In genomic region chr15:101160591-101160990, GRCm38 (mm10) we compare ENCODE assay signal across 10 mouse cellular contexts. TPM values are rescaled to one million over a fixed set of nuclear protein-coding genes. Genes with fewer than 3 reads are reported as not detected.
A peak's percentile ranks its signal among the peaks of the same experiment; 100 is the strongest.
DNase-seq lines count a peak whose midpoint lies in the region; ATAC-seq and TF ChIP-seq lines count a peak whose summit lies in the region.
"Had no signal": no experiment of that assay in that cellular context is flagged by ENCODE, and none has a peak within 500 bp of the region (broad histone marks: within the 10 kb centered on the region; RNA-seq: fewer than 3 reads in every experiment).

No protein-coding gene starts in this region.

- no peaks in the 10 kb centered on the region for H3K27me3 ChIP-seq in MEL (ENCODE audit: control insufficient read depth in 1 of 2, insufficient read depth in 2 of 2, low read length in 2 of 2)
- peaks cover 31% of the 10 kb centered on the region; the same call in 1 of the 2 replicates for H3K27me3 ChIP-seq in embryonic facial prominence, embryonic 10.5 days (replicated peaks; ENCODE audit: low read depth, poor library complexity, severe bottlenecking)
- peaks cover under 1% of the 10 kb centered on the region; the same call in 1 of the 2 replicates for H3K27me3 ChIP-seq in hindbrain, embryonic 13.5 days
- no peaks in the 10 kb centered on the region for H3K27me3 ChIP-seq in midbrain, embryonic 14.5 days (ENCODE audit: control insufficient read depth, insufficient read depth, low read length)

- peaks cover 0 to 28% of the 10 kb centered on the region in 2 experiments; a peak in 2 of 4 replicates for H3K36me3 ChIP-seq in MEL (ENCODE audit: control insufficient read depth in 1 of 2, insufficient read depth in 2 of 2, low read length in 2 of 2)
- no peaks in the 10 kb centered on the region for H3K36me3 ChIP-seq in embryonic facial prominence, embryonic 10.5 days (replicated peaks)
- H3K36me3 ChIP-seq in hindbrain, embryonic 13.5 days = no peaks in the 10 kb centered on the region
- no peaks in the 10 kb centered on the region for H3K36me3 ChIP-seq in midbrain, embryonic 14.5 days (ENCODE audit: control insufficient read depth, insufficient read depth, low read length)

- TF ChIP-seq EP300 in MEL (IDR thresholded peaks at IDR 0.05; ENCODE audit: low read depth in 1 of 2, low read length in 2 of 2) = no peak

- no peaks in the 10 kb centered on the region for H3K9me3 ChIP-seq in MEL (replicated peaks; ENCODE audit: insufficient read depth, low read length)
- H3K9me3 ChIP-seq in embryonic facial prominence, embryonic 10.5 days = peaks cover 8% of the 10 kb centered on the region
- H3K9me3 ChIP-seq in hindbrain, embryonic 13.5 days = peaks cover 9% of the 10 kb centered on the region; the same call in 1 of the 2 replicates
- no peaks in the 10 kb centered on the region for H3K9me3 ChIP-seq in midbrain, embryonic 14.5 days (ENCODE audit: control insufficient read depth, low read length)

- peak; percentile 46 for DNase-seq in MEL (ENCODE audit: low read depth, low spot score)
- peak; percentile 54 for DNase-seq in embryonic facial prominence, embryonic 10.5 days (ENCODE audit: low spot score)
- peak; percentile 88 for DNase-seq in midbrain, embryonic 14.5 days
- DNase-seq in adrenal gland, adult 8-10 months = no peak
- DNase-seq in thymus, postnatal 10 days (ENCODE audit: low spot score in 2 of 2) = no peak
- DNase-seq in natural killer cell, adult 2 months (ENCODE audit: low spot score in 2 of 2) = no peak

- no peak overlapping the region for H3K4me3 ChIP-seq in MEL (ENCODE audit: control insufficient read depth in 1 of 2, insufficient read depth in 1 of 2, low read depth in 2 of 2, low read length in 2 of 2)
- H3K4me3 ChIP-seq in embryonic facial prominence, embryonic 10.5 days = peak overlapping the region; percentile 32
- no peak overlapping the region for H3K4me3 ChIP-seq in hindbrain, embryonic 13.5 days
- no peak overlapping the region for H3K4me3 ChIP-seq in midbrain, embryonic 14.5 days (replicated peaks; ENCODE audit: low read depth, low read length)

- H3K27ac ChIP-seq in MEL (ENCODE audit: control insufficient read depth, low read depth, low read length) = 0 out of 2 replicates have a peak overlapping the region, but pooled peaks have one; percentile 5
- H3K27ac ChIP-seq in embryonic facial prominence, embryonic 10.5 days (replicated peaks) = peak overlapping the region; percentile 65
- peak overlapping the region; percentile 66 for H3K27ac ChIP-seq in hindbrain, embryonic 13.5 days
- H3K27ac ChIP-seq in midbrain, embryonic 14.5 days (replicated peaks; ENCODE audit: low read depth, low read length) = peak overlapping the region; percentile 81

- H3K4me1 ChIP-seq in MEL (ENCODE audit: control insufficient read depth in 1 of 2, insufficient read depth in 2 of 2, low read length in 2 of 2) = peaks cover 26 to 27% of the 10 kb centered on the region in 2 experiments
- H3K4me1 ChIP-seq in embryonic facial prominence, embryonic 10.5 days = peaks cover 40% of the 10 kb centered on the region
- peaks cover 45% of the 10 kb centered on the region for H3K4me1 ChIP-seq in hindbrain, embryonic 13.5 days (replicated peaks)
- H3K4me1 ChIP-seq in midbrain, embryonic 14.5 days (ENCODE audit: control insufficient read depth, insufficient read depth, low read length) = peaks cover 41% of the 10 kb centered on the region

- TF ChIP-seq CTCF in MEL (IDR thresholded peaks at IDR 0.05 in 2 of 3, conservative IDR thresholded peaks at IDR 0.05 in 1 of 3; ENCODE audit: control insufficient read depth in 1 of 3, insufficient read depth in 1 of 3, low read depth in 2 of 3, low read length in 3 of 3, poor library complexity in 1 of 3, severe bottlenecking in 1 of 3) = no peak

- 0 out of 2 replicates have a peak overlapping the region, but pooled peaks have one; percentile 17 for H3K4me2 ChIP-seq in hindbrain, embryonic 13.5 days
- peak overlapping the region; percentile 29 for H3K4me2 ChIP-seq in midbrain, embryonic 14.5 days (ENCODE audit: low read length)

- WGBS in embryonic facial prominence, embryonic 10.5 days = 23% methylated on average over 7 of the region's 7 CpGs
- WGBS in hindbrain, embryonic 13.5 days = 19% methylated on average over 7 of the region's 7 CpGs
- WGBS in midbrain, embryonic 14.5 days = 11% methylated on average over 7 of the region's 7 CpGs

- H3K9ac ChIP-seq in MEL (ENCODE audit: control insufficient read depth, low read depth, low read length, poor library complexity, severe bottlenecking) = peak overlapping the region; percentile 1; the same call in 1 of the 2 replicates
- 0 out of 2 replicates have a peak overlapping the region, but pooled peaks have one; percentile 2 for H3K9ac ChIP-seq in hindbrain, embryonic 13.5 days
- H3K9ac ChIP-seq in midbrain, embryonic 14.5 days (replicated peaks; ENCODE audit: low read length) = no peak overlapping the region

- peak; percentile 67 for ATAC-seq in hindbrain, embryonic 13.5 days (ENCODE audit: low FRiP score)
- ATAC-seq in midbrain, embryonic 14.5 days (ENCODE audit: low FRiP score, low TSS enrichment) = peak; percentile 65; the same call in 1 of the 2 replicates
- no peak for ATAC-seq in monocyte, adult 5-6 weeks (replicated peaks; ENCODE audit: insufficient number of reproducible peaks, low FRiP score, low TSS enrichment, poor library complexity, severe bottlenecking)

- TF ChIP-seq POLR2A in MEL (IDR thresholded peaks at IDR 0.05; ENCODE audit: control insufficient read depth in 1 of 2, insufficient read depth in 1 of 2, low read depth in 1 of 2, low read length in 2 of 2, poor library complexity in 1 of 2) = no peak

- TF ChIP-seq RAD21 in MEL (IDR thresholded peaks at IDR 0.05; ENCODE audit: low read depth, low read length) = no peak

- H3K79me2 ChIP-seq in MEL (ENCODE audit: control insufficient read depth, insufficient read depth, low read length, poor library complexity) = no peaks in the 10 kb centered on the region; the same call in 1 of the 2 replicates

TF ChIP-seq in MEL, 35 proteins besides CTCF, POLR2A, EP300 and RAD21:
- no peak for TF ChIP-seq ZC3H11A (IDR thresholded peaks at IDR 0.05; ENCODE audit: low read depth, low read length)
- no peak for TF ChIP-seq MAX (IDR thresholded peaks at IDR 0.05; ENCODE audit: low read length)
- no peak for TF ChIP-seq ZKSCAN1 (IDR thresholded peaks at IDR 0.05; ENCODE audit: low read depth, low read length)
- no peak for TF ChIP-seq ZMIZ1 (IDR thresholded peaks at IDR 0.05; ENCODE audit: low read depth, low read length)
- no peak for TF ChIP-seq MAFK (IDR thresholded peaks at IDR 0.05; ENCODE audit: borderline replicate concordance, low read depth, low read length)
- no peak for TF ChIP-seq SIN3A (IDR thresholded peaks at IDR 0.05; ENCODE audit: low read length)
- TF ChIP-seq CHD1 (IDR thresholded peaks at IDR 0.05; ENCODE audit: low read depth, low read length) = no peak
- TF ChIP-seq E2F4 (IDR thresholded peaks at IDR 0.05; ENCODE audit: borderline replicate concordance, low read depth, low read length) = no peak
- TF ChIP-seq SMC3 (IDR thresholded peaks at IDR 0.05; ENCODE audit: low read depth, low read length) = no peak
- no peak for TF ChIP-seq JUND (IDR thresholded peaks at IDR 0.05; ENCODE audit: low read depth, low read length)
- no peak for TF ChIP-seq MYB (IDR thresholded peaks at IDR 0.05; ENCODE audit: low read depth, low read length)
- TF ChIP-seq RCOR1 (IDR thresholded peaks at IDR 0.05; ENCODE audit: low read depth, low read length) = no peak
- no peak for TF ChIP-seq TBP (IDR thresholded peaks at IDR 0.05; ENCODE audit: low read depth, low read length)
- no peak for TF ChIP-seq CHD2 (IDR thresholded peaks at IDR 0.05; ENCODE audit: low read length)
- TF ChIP-seq BHLHE40 (IDR thresholded peaks at IDR 0.05; ENCODE audit: borderline replicate concordance, low read depth, low read length) = no peak
- TF ChIP-seq POLR2AphosphoS2 (IDR thresholded peaks at IDR 0.05; ENCODE audit: low read length) = no peak

RNA-seq across cellular contexts. Expression of gene Acvr1b, which starts 13.3 kb away (rescaled TPM):
- 9.7 and 10.4 TPM in 2 replicates for total RNA-seq in MEL (2012; rRNA removed)
- polyA plus RNA-seq in MEL (2012; ENCODE audit: insufficient read depth in 1 of 2, insufficient read length in 2 of 2, low read depth in 1 of 2, low replicate concordance in 2 of 2, missing spikeins in 1 of 2) = 10 to 100 TPM in 1 of 2 experiments, not detected in 1; 13.2 TPM
- 5.5 and 6.2 TPM in 2 replicates for polyA plus RNA-seq in embryonic facial prominence, embryonic 10.5 days (2016; fragmentation: Nextera tagmentation; extraction: Ambion mirVana)
- 19.6 and 20.5 TPM in 2 replicates for polyA plus RNA-seq in hindbrain, embryonic 13.5 days (2015; fragmentation: Nextera tagmentation; extraction: Ambion mirVana)
- 30.4 and 39.0 TPM in 2 replicates for polyA plus RNA-seq in midbrain, embryonic 14.5 days (2014; fragmentation: Nextera tagmentation; extraction: Ambion mirVana)
- total RNA-seq in monocyte, adult 5-6 weeks (2017) = 14.2 to 16.4 TPM (median 14.2 TPM) in 3 replicates
- total RNA-seq in adrenal gland, adult 8-10 months (2022) = 10 to 100 TPM in 3 of 4 experiments, 1 to 10 TPM in 1; 8.6 to 15.4 (median 12.1) TPM

RNA-seq across cellular contexts. Expression of gene Acvrl1, which starts 32.3 kb away (rescaled TPM):
- 0.08 TPM in 1 of 2 replicates, not detected in the other for total RNA-seq in MEL (2012; rRNA removed)
- polyA plus RNA-seq in MEL (2012; ENCODE audit: insufficient read depth in 1 of 2, insufficient read length in 2 of 2, low read depth in 1 of 2, low replicate concordance in 2 of 2, missing spikeins in 1 of 2) = under 1 TPM in 1 of 2 experiments, not detected in 1; 0.18 TPM
- 10.3 and 10.6 TPM in 2 replicates for polyA plus RNA-seq in embryonic facial prominence, embryonic 10.5 days (2016; fragmentation: Nextera tagmentation; extraction: Ambion mirVana)
- polyA plus RNA-seq in hindbrain, embryonic 13.5 days (2015; fragmentation: Nextera tagmentation; extraction: Ambion mirVana) = 7.9 and 8.6 TPM in 2 replicates
- polyA plus RNA-seq in midbrain, embryonic 14.5 days (2014; fragmentation: Nextera tagmentation; extraction: Ambion mirVana) = 3.3 and 4.4 TPM in 2 replicates
- 8.5 to 20.0 TPM (median 11.2 TPM) in 3 replicates for total RNA-seq in monocyte, adult 5-6 weeks (2017)
- total RNA-seq in adrenal gland, adult 8-10 months (2022) = 10 to 100 TPM; 14.5 to 24.7 (median 21.5) TPM

RNA-seq across cellular contexts. Expression of gene Ankrd33, which starts 45.0 kb away (rescaled TPM):
- total RNA-seq in MEL (2012; rRNA removed) = not detected in 2 replicates
- not detected for polyA plus RNA-seq in MEL (2012; ENCODE audit: insufficient read depth in 1 of 2, insufficient read length in 2 of 2, low read depth in 1 of 2, low replicate concordance in 2 of 2, missing spikeins in 1 of 2)
- 0.10 TPM in 1 of 2 replicates, not detected in the other for polyA plus RNA-seq in embryonic facial prominence, embryonic 10.5 days (2016; fragmentation: Nextera tagmentation; extraction: Ambion mirVana)
- not detected in 2 replicates for polyA plus RNA-seq in hindbrain, embryonic 13.5 days (2015; fragmentation: Nextera tagmentation; extraction: Ambion mirVana)
- polyA plus RNA-seq in midbrain, embryonic 14.5 days (2014; fragmentation: Nextera tagmentation; extraction: Ambion mirVana) = not detected in 2 replicates
- total RNA-seq in monocyte, adult 5-6 weeks (2017) = not detected in 3 replicates
- 1 to 10 TPM in 1 of 4 experiments, under 1 TPM in 3; 0.75 to 1.1 (median 0.79) TPM for total RNA-seq in adrenal gland, adult 8-10 months (2022)
- total RNA-seq: layer of hippocampus, postnatal 25 days had no signal
- polyA plus RNA-seq: gonadal fat pad, adult 2 months had no signal

Comparison
In these comparisons a context has a peak if more than half of its experiments do, and no peak if none do; other contexts are left out.
1. DNase-seq: peak in MEL (single experiment), embryonic facial prominence, embryonic 10.5 days (single experiment) and midbrain, embryonic 14.5 days (single experiment); none in adrenal gland, adult 8-10 months (single experiment), thymus, postnatal 10 days (0 of 2) and natural killer cell, adult 2 months (0 of 2).
2. H3K27ac ChIP-seq: peak in every context shown above with its lines; median percentile 81 in midbrain, embryonic 14.5 days; 66 in hindbrain, embryonic 13.5 days; 65 in embryonic facial prominence, embryonic 10.5 days; 5 in MEL.